Mouse (Mus musculus): ENCODE measurements around the gene Foxred1.

Gene Foxred1

GRCm38 (mm10) chr9:35210542-35211474, at the start of gene Foxred1:
TSS of gene Foxred1 (minus strand) at chr9:35211055.
- peak; percentile 98 to 99 for DNase-seq

- DNase-seq: no peak
These were observed 46.5 kb upstream of the Foxred1 start for GRCm38 (mm10) chr9:35257365-35257764.

- DNase-seq: no peak
These were observed 38.6 kb upstream of the Foxred1 start for GRCm38 (mm10) chr9:35249476-35249875.

- no peak for DNase-seq
These were observed 36.5 kb upstream of the Foxred1 start for GRCm38 (mm10) chr9:35247405-35247804.

GRCm38 (mm10) chr9:35239734-35240133, 28.9 kb upstream of the Foxred1 start:
- no peak for DNase-seq

GRCm38 (mm10) chr9:35238915-35239571, 28.2 kb upstream of the Foxred1 start:
- DNase-seq: no peak

- no peak for DNase-seq
These were observed 27.5 kb upstream of the Foxred1 start for GRCm38 (mm10) chr9:35238371-35238770.

- DNase-seq: no peak
These were observed 25.1 kb upstream of the Foxred1 start for GRCm38 (mm10) chr9:35235996-35236395.

- DNase-seq: no peak
These were observed 17.8 kb upstream of the Foxred1 start for GRCm38 (mm10) chr9:35228671-35229070.

GRCm38 (mm10) chr9:35223466-35223865, 12.6 kb upstream of the Foxred1 start:
- DNase-seq: no peak

- DNase-seq: no peak
These were observed 7.1 kb upstream of the Foxred1 start for GRCm38 (mm10) chr9:35217963-35218362.

GRCm38 (mm10) chr9:35211573-35212511, 987 bp upstream of the Foxred1 start:
- no peak for DNase-seq

- DNase-seq: no peak
These were observed 6.4 kb downstream of the Foxred1 start for GRCm38 (mm10) chr9:35204421-35204820.

GRCm38 (mm10) chr9:35203536-35203935, 7.3 kb downstream of the Foxred1 start:
- DNase-seq: no peak

- DNase-seq: no peak
These were observed 10.3 kb downstream of the Foxred1 start for GRCm38 (mm10) chr9:35200529-35201060.

GRCm38 (mm10) chr9:35199772-35200471, 10.9 kb downstream of the Foxred1 start, which contains the start of the genes Srpr and Tirap:
TSS of gene Srpr (plus strand) at chr9:35200175.
TSS of gene Tirap (minus strand) at chr9:35200291.
- DNase-seq: peak; percentile 95 to 96

GRCm38 (mm10) chr9:35198945-35199771, 11.7 kb downstream of the Foxred1 start:
- no peak for DNase-seq

- DNase-seq: no peak
These were observed 12.5 kb downstream of the Foxred1 start for GRCm38 (mm10) chr9:35198351-35198750.

GRCm38 (mm10) chr9:35197625-35198024, 13.2 kb downstream of the Foxred1 start:
- no peak for DNase-seq

GRCm38 (mm10) chr9:35194048-35194447, 16.8 kb downstream of the Foxred1 start:
- no peak for DNase-seq

Measured in kidney, postnatal 4 days (tissue).